Mouse (Mus musculus): ENCODE measurements at regions not wholly inside any gene's neighbourhood (a gene's known extent, or its start where the extent isn't known, plus 50 kb on each side); places are given as distances from the start of the nearest gene placed in this dataset.
A peak's percentile ranks its signal among the peaks of the same experiment; 100 is the strongest.

- H3K27ac ChIP-seq (ENCODE audit: low read depth), result no peak overlapping the region
- no peak for ATAC-seq (ENCODE audit: insufficient read depth)
- TF ChIP-seq CTCF (IDR thresholded peaks at IDR 0.05; ENCODE audit: low read depth), result no peak
- DNase-seq, result no peak
- no peak overlapping the region for H3K4me2 ChIP-seq
- no peaks in the 10 kb centered on the region for H3K36me3 ChIP-seq (ENCODE audit: insufficient read depth)
- no peaks in the 10 kb centered on the region for H3K27me3 ChIP-seq (ENCODE audit: insufficient read depth, low read length)
- H3K4me3 ChIP-seq (ENCODE audit: low read depth, low read length), result no peak overlapping the region
- no peak overlapping the region for H3K9ac ChIP-seq
- no peaks in the 10 kb centered on the region for H3K9me3 ChIP-seq (ENCODE audit: low read depth, low read length)
- WGBS, result 87% methylated on average over 3 of the region's 3 CpGs
- no peaks in the 10 kb centered on the region for H3K4me1 ChIP-seq (ENCODE audit: insufficient read depth)
Observed at GRCm38 (mm10) chr13:115209402-115210192, 107.8 kb upstream of the Itga1 start.

GRCm38 (mm10) chr13:115206723-115207122 lies 105.0 kb upstream of the Itga1 start:
- TF ChIP-seq CTCF (IDR thresholded peaks at IDR 0.05; ENCODE audit: low read depth), result no peak
- H3K9me3 ChIP-seq (ENCODE audit: low read depth, low read length), result no peaks in the 10 kb centered on the region
- WGBS, result 77% methylated on average over 7 of the region's 7 CpGs
- no peak overlapping the region for H3K27ac ChIP-seq (ENCODE audit: low read depth)
- ATAC-seq (ENCODE audit: insufficient read depth) (no peak), DNase-seq (no peak)
- H3K27me3 ChIP-seq (ENCODE audit: insufficient read depth, low read length), result no peaks in the 10 kb centered on the region
- no peaks in the 10 kb centered on the region for H3K4me1 ChIP-seq (ENCODE audit: insufficient read depth)
- no peak overlapping the region for H3K9ac ChIP-seq
- no peaks in the 10 kb centered on the region for H3K36me3 ChIP-seq (ENCODE audit: insufficient read depth)
- H3K4me3 ChIP-seq (ENCODE audit: low read depth, low read length), result no peak overlapping the region
- no peak overlapping the region for H3K4me2 ChIP-seq

- no peak overlapping the region for H3K27ac ChIP-seq (ENCODE audit: low read depth)
- H3K9me3 ChIP-seq (ENCODE audit: low read depth, low read length), result no peaks in the 10 kb centered on the region
- no peak for TF ChIP-seq CTCF (IDR thresholded peaks at IDR 0.05; ENCODE audit: low read depth)
- H3K27me3 ChIP-seq (ENCODE audit: insufficient read depth, low read length), result no peaks in the 10 kb centered on the region
- H3K4me1 ChIP-seq (ENCODE audit: insufficient read depth), result 0 out of 2 replicates have a peak, but pooled peaks cover 2% of the 10 kb centered on the region
- no peak overlapping the region for H3K4me3 ChIP-seq (ENCODE audit: low read depth, low read length)
- DNase-seq (peak; percentile 81), ATAC-seq (ENCODE audit: insufficient read depth) (peak; percentile 97)
- no peak overlapping the region for H3K4me2 ChIP-seq
- no peak overlapping the region for H3K9ac ChIP-seq
- H3K36me3 ChIP-seq (ENCODE audit: insufficient read depth), result no peaks in the 10 kb centered on the region
- WGBS, result 17% methylated on average over 3 of the region's 3 CpGs
Observed at GRCm38 (mm10) chr13:115199166-115199565, 97.4 kb upstream of the Itga1 start.

GRCm38 (mm10) chr13:115188066-115188465 lies 86.3 kb upstream of the Itga1 start:
- TF ChIP-seq CTCF (IDR thresholded peaks at IDR 0.05; ENCODE audit: low read depth), result no peak
- WGBS, result 49% methylated on average over 2 of the region's 2 CpGs
- H3K4me1 ChIP-seq (ENCODE audit: insufficient read depth), result peaks cover 3% of the 10 kb centered on the region; the same call in 1 of the 2 replicates

GRCm38 (mm10) chr13:115187356-115187755 lies 85.6 kb upstream of the Itga1 start:
- no peak for DNase-seq
- H3K27me3 ChIP-seq (ENCODE audit: insufficient read depth, low read length), result no peaks in the 10 kb centered on the region
- 83% methylated on average over 3 of the region's 3 CpGs for WGBS
- H3K9ac ChIP-seq, result no peak overlapping the region
- no peaks in the 10 kb centered on the region for H3K9me3 ChIP-seq (ENCODE audit: low read depth, low read length)
- no peak overlapping the region for H3K4me2 ChIP-seq
- TF ChIP-seq CTCF (IDR thresholded peaks at IDR 0.05; ENCODE audit: low read depth), result no peak
- H3K4me1 ChIP-seq (ENCODE audit: insufficient read depth), result peaks cover 3% of the 10 kb centered on the region; the same call in 1 of the 2 replicates
- no peak for ATAC-seq (ENCODE audit: insufficient read depth)
- no peak overlapping the region for H3K27ac ChIP-seq (ENCODE audit: low read depth)
- no peak overlapping the region for H3K4me3 ChIP-seq (ENCODE audit: low read depth, low read length)
- H3K36me3 ChIP-seq (ENCODE audit: insufficient read depth), result no peaks in the 10 kb centered on the region

More at GRCm38 (mm10) chr13:115188066-115188465, 86.3 kb upstream of the Itga1 start:
- no peak overlapping the region for H3K4me3 ChIP-seq (ENCODE audit: low read depth, low read length)
- no peak overlapping the region for H3K9ac ChIP-seq
- ATAC-seq (ENCODE audit: insufficient read depth) (no peak), DNase-seq (peak; percentile 30)
- no peaks in the 10 kb centered on the region for H3K27me3 ChIP-seq (ENCODE audit: insufficient read depth, low read length)
- no peak overlapping the region for H3K4me2 ChIP-seq
- H3K36me3 ChIP-seq (ENCODE audit: insufficient read depth), result no peaks in the 10 kb centered on the region
- H3K9me3 ChIP-seq (ENCODE audit: low read depth, low read length), result no peaks in the 10 kb centered on the region
- H3K27ac ChIP-seq (ENCODE audit: low read depth), result no peak overlapping the region

- no peak overlapping the region for H3K27ac ChIP-seq (ENCODE audit: low read depth)
- no peak overlapping the region for H3K4me2 ChIP-seq
- H3K9ac ChIP-seq, result no peak overlapping the region
- no peak overlapping the region for H3K4me3 ChIP-seq (ENCODE audit: low read depth, low read length)
- ATAC-seq (ENCODE audit: insufficient read depth) (no peak), DNase-seq (no peak)
- H3K9me3 ChIP-seq (ENCODE audit: low read depth, low read length), result no peaks in the 10 kb centered on the region
- H3K36me3 ChIP-seq (ENCODE audit: insufficient read depth), result no peaks in the 10 kb centered on the region
- no peaks in the 10 kb centered on the region for H3K27me3 ChIP-seq (ENCODE audit: insufficient read depth, low read length)
- WGBS, result 77% methylated on average over 6 of the region's 6 CpGs
- H3K4me1 ChIP-seq (ENCODE audit: insufficient read depth), result no peaks in the 10 kb centered on the region
- no peak for TF ChIP-seq CTCF (IDR thresholded peaks at IDR 0.05; ENCODE audit: low read depth)
Observed at GRCm38 (mm10) chr13:115182211-115182870, 80.6 kb upstream of the Itga1 start.

- Histone ChIP-seq H3K4me3 (ENCODE audit: low read depth, low read length) (no peak overlapping the region), H3K36me3 (ENCODE audit: insufficient read depth) (no peaks in the 10 kb centered on the region), H3K4me1 (ENCODE audit: insufficient read depth) (no peaks in the 10 kb centered on the region), H3K9me3 (ENCODE audit: low read depth, low read length) (no peaks in the 10 kb centered on the region), H3K27ac (ENCODE audit: low read depth) (no peak overlapping the region), H3K9ac (no peak overlapping the region), H3K27me3 (ENCODE audit: insufficient read depth, low read length) (no peaks in the 10 kb centered on the region), H3K4me2 (no peak overlapping the region)
- TF ChIP-seq CTCF (IDR thresholded peaks at IDR 0.05; ENCODE audit: low read depth), result no peak
- no peak for DNase-seq
- WGBS, result 90% methylated on average over 7 of the region's 7 CpGs
- ATAC-seq (ENCODE audit: insufficient read depth), result no peak
Observed at GRCm38 (mm10) chr13:115178175-115178917, 76.6 kb upstream of the Itga1 start.
